In genomic region chr7:44908706-44909476, GRCm38 (mm10) we compare ENCODE assay signal across 10 mouse cellular contexts. TPM values are rescaled to one million over a fixed set of nuclear protein-coding genes. Genes with fewer than 3 reads are reported as not detected.
DNase-seq lines count a peak whose midpoint lies in the region.
"Had no signal": no experiment of that assay in that cellular context is flagged by ENCODE, and none has a peak within 500 bp of the region (broad histone marks: within the 10 kb centered on the region; RNA-seq: fewer than 3 reads in every experiment).

No protein-coding gene starts in this region.

- DNase-seq in left cerebral cortex, adult 18-20 months (ENCODE audit: low spot score in 2 of 2) = peak; percentile 39 to 51
- DNase-seq in left cerebral cortex, adult 9 months (ENCODE audit: low spot score in 2 of 2) = no peak
- DNase-seq in MN1 (ENCODE audit: low spot score) = peak; percentile 59
- peak; percentile 72 for DNase-seq in adrenal gland, postnatal 25 days
- DNase-seq in thymus, postnatal 36 days = peak; percentile 29 to 39
- DNase-seq in c-Kit-positive CD71-positive TER-119-positive erythroid progenitor cells, embryonic 14.5 days (ENCODE audit: low spot score) = no peak
- no peak for DNase-seq in right cerebral cortex, postnatal 4 days
- DNase-seq: lung, postnatal 10 days; retina, postnatal 1 day had no signal

RNA-seq across cellular contexts. Expression of gene Fuz, which starts 13.0 kb away (rescaled TPM):
- total RNA-seq in left cerebral cortex, adult 18-20 months (2021) = 10 to 100 TPM; 22.2 to 24.2 TPM
- 37.4 and 37.8 TPM in 2 replicates for total RNA-seq in adrenal gland, postnatal 25 days (2021)

RNA-seq across cellular contexts. Expression of gene Med25, which starts 16.4 kb away (rescaled TPM):
- 10 to 100 TPM; 85.9 to 94.9 TPM for total RNA-seq in left cerebral cortex, adult 18-20 months (2021)
- total RNA-seq in adrenal gland, postnatal 25 days (2021) = 93.7 and 103 TPM in 2 replicates

RNA-seq across cellular contexts. Expression of gene Ap2a1, which starts 20.4 kb away (rescaled TPM):
- 100 to 1,000 TPM; 328 to 355 TPM for total RNA-seq in left cerebral cortex, adult 18-20 months (2021)
- 83.7 and 115 TPM in 2 replicates for total RNA-seq in adrenal gland, postnatal 25 days (2021)

RNA-seq across cellular contexts. Expression of gene Tsks, which starts 34.1 kb away (rescaled TPM):
- total RNA-seq in left cerebral cortex, adult 18-20 months (2021) = 1 to 10 TPM; 1.7 to 3.0 TPM
- not detected in 2 replicates for total RNA-seq in adrenal gland, postnatal 25 days (2021)
- total RNA-seq: gastrocnemius, adult 18-20 months had no signal

RNA-seq across cellular contexts. Expression of gene Ptov1, which starts 39.3 kb away (rescaled TPM):
- 100 to 1,000 TPM; 280 to 295 TPM for total RNA-seq in left cerebral cortex, adult 18-20 months (2021)
- total RNA-seq in adrenal gland, postnatal 25 days (2021) = 309 and 326 TPM in 2 replicates

Comparison
In these comparisons a context has a peak if more than half of its experiments do, and no peak if none do; other contexts are left out.
1. DNase-seq: peak in left cerebral cortex, adult 18-20 months (2 of 2), MN1 (single experiment), adrenal gland, postnatal 25 days (single experiment) and thymus, postnatal 36 days (2 of 2); none in left cerebral cortex, adult 9 months (0 of 2), c-Kit-positive CD71-positive TER-119-positive erythroid progenitor cells, embryonic 14.5 days (single experiment) and right cerebral cortex, postnatal 4 days (single experiment).